Mouse (Mus musculus) erythroid progenitor cell, adult 5-6 weeks (primary cell): ENCODE data around the gene AF366264. TPM values are rescaled to one million over a fixed set of nuclear protein-coding genes. Genes with fewer than 3 reads are reported as not detected.
"Not testable (repeated sequence)": the region's sequence is repeated elsewhere in the genome, so short reads cannot be mapped to it uniquely, and the experiment has no call there.

Source experiments
- ATAC-seq: replicated peaks from 2 replicates; pipeline ENCODE4 v1.8.0; 2016; ENCODE audit warnings: moderate number of reproducible peaks, mild to moderate bottlenecking, moderate TSS enrichment, inconsistent platforms; ENCODE audit not compliant: poor library complexity, low FRiP score, severe bottlenecking
- total RNA-seq, 2 experiments: library from RNA; stranded (forward) in 1 of 2; stranded (reverse) in 1 of 2; fragments of 150-400 nt in 1 of 2; fragments of 186-747, 209-891 nt in 1 of 2; gene quantifications; 2 replicates each; pipeline versions ENCODE4 v1.2.3 to v1.2.4; 2015 to 2017; ENCODE audit warnings: low replicate concordance in 2 of 2

The AF366264 gene
- total RNA-seq (2015; ENCODE audit: low replicate concordance) (not detected in 2 replicates), total RNA-seq (2017; ENCODE audit: low replicate concordance) (not detected in 2 replicates)

DNA sequence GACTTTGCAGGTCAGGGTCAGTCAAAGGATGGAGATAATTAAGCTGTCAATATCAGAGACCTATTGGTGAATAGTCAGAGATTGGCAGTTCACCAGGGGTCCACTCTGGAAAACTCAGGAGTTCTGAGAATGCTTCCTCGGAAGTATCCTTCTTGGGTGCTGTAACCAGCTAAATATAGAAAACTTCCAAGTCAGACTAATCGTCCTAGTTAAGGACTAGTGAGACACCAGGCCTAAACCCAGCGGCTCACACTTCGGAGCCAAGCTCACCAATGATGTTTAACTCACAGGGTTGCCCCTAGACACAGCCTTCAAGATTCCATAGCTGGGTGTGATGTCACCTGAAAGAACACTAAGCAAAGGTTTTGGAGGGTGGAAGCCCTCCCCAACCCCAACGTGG lies at the start of gene AF366264:
AF366264 (minus strand) TSS at position 101 of the 400 bp plus-strand sequence.
- ATAC-seq, result not testable (repeated sequence)

DNA sequence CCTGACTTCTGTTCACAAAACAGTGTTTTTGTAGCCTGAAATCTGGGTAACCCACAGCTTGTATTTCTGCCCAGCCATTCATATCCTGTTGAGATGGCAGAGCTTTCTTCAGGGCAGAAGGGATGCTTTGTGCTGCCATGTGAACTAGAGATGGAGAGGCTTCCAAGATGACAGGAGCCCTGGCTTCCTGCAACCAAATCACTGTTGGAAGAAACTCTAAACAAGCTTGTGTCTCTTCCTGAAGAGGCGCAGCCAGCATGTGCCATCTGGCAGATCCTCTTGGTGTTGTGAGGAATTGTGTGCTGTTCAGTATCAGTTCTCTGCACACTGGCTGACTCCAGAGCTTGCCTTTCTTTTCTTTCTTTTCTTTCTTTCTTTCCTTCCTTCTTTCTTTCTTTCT lies 5.1 kb upstream of the AF366264 start:
- not testable (repeated sequence) for ATAC-seq

DNA sequence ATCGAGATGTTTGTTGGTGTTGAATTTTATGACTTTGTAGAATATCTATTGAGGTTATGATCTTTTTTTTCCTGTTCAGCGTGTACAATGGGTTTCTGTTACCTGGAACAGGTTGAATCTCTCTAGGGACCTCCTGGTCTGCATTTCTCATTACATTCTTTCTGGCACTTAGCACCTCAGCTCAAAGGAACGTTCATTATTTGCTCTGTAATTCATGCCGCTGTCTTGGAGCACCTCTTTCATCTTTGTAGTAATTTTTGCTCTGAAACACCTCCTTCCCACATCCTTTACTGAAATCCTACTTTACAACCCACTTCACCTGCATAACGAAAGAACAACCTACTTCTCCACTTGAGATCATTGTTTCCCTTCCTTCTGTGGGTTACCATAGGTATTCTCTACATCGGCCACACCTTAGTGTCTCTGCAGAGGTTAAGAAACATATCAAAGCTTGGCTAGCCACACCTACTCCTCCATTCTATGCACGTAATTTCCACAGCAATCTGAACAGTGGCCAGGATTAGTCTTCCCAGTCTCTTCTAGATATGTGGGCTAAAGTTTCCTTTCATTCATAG lies 9.5 kb downstream of the AF366264 start:
- no peak for ATAC-seq

DNA sequence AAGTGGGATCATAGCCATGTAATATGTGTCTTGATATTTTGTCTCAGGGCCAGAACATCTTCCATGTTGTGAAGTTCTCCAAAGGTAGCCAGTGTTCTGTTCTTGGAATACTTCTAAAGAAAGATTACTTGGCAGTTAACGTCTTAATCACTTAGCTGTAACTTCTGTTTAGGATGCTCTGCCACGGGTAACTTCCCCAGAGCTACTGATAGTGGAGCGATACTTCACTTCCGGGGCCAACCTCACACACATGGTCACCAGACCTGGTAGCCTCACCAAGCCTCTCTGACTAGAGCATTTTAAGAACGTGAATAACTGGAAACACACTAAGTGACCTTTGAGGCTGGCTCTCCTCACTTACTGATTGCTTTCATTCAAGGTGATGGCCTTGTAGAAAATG lies 38.6 kb downstream of the AF366264 start:
- no peak for ATAC-seq

DNA sequence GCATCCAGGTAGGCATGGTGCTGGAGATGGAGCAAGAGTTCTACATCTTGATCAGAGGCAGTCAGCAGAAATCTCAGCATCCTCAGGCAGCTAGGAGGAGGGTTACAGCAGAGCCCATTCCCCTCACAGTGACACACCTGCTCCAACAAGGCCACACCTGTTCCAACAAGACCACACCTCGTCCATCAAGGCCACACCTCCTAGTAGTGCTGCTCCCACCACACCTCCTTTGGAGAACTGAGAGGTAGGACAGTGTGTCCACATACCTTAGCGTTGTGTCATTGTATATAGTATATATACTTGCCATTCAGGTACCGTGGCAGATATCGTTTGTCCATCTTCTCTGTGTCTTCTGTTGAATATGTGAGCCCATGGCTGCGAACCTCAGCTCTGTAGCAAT lies 40.5 kb downstream of the AF366264 start:
- ATAC-seq, result no peak

DNA sequence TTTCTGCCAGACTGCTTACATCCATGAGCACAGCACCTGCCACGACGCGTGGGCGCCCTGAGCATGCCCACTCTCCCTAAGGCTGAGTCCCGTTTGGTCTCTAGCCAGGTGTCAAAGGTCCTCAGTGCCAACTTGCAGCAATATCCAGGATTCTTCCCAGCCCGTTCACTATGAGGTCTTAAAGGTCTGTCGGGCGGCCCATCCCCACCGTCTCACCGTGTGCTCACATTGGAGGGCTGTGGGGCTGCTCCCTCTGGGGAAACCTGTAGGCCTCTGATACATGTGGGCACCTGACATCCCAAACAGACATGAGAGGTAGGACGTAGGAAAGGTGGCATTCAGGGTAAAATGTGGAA lies 44.5 kb downstream of the AF366264 start:
- ATAC-seq, result no peak

DNA sequence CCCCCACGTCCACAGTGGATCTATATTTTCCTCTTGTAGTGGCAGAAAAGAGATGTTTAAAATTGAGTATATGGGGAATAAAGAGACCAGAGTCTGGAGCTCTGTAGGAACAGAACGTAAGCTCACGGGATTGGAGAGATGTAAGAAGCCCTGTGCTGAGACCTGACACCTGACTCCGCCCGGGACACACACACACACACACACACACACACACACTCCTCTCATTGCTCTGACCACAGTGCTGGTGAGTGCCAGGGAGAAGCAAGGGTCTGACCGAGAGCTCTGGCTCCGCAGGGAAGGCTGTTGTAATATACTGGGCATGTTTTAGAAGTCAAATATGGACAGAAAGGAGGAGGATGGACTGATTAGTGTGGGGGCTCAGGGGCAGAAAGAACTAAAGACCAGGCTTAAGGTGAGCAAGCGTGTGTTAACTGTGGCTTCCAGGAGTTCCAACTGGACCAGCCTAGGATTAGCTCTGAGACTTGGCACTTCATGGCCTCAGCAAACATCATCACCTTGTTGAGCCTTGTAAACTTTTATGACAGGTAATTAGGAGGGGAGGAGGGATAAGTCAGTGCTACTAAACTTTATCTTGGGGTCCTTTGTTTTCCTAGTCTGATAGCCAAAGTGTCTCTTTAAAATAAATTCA lies 45.0 kb downstream of the AF366264 start:
- ATAC-seq, result no peak

DNA sequence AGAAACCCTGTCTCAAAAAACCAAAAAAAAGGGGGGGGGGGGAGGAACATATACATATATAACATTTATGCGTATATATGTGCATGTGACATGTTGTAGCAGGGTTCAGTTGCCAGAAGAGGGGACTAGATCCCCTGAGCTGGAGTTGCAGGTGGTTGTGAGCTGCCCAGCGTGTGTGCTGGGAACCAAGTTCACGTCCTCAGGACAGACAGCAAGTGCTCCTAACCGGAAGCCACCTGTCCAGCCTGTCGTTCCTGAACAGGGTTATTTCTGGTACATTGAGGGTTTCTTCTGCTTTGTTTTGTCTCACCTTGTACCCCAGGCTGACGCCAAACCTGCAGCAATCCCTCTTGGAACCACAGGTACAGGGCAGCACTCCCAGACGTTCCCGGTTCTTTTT lies 48.6 kb downstream of the AF366264 start:
- no peak for ATAC-seq

DNA sequence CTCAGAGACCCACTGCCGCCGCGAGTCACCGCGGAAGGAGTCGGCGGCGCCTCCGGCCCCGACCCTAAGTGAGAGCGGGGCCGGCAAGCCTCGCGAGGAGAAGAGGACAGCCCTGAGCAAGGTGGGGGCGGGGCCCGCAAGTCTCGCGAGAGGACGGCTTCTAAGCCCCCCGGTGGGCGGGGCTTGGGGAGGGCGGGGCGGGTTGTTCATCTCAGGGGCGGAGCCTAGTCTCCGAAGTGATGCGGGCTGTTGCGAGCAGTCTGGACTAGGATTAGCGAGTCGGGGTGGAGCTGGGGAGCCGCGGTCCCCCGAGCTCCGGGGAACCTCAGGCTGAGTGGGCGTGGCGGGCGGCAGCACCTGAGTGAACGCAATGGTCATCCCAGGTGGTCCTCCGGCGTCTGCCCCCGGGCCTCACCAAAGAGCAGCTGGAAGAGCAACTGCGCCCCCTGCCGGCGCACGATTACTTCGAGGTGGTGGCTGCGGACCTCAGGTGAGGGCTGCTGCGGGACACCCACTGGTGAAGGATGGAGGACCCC lies 52.4 kb downstream of the AF366264 start:
- peak; percentile 83 for ATAC-seq

DNA sequence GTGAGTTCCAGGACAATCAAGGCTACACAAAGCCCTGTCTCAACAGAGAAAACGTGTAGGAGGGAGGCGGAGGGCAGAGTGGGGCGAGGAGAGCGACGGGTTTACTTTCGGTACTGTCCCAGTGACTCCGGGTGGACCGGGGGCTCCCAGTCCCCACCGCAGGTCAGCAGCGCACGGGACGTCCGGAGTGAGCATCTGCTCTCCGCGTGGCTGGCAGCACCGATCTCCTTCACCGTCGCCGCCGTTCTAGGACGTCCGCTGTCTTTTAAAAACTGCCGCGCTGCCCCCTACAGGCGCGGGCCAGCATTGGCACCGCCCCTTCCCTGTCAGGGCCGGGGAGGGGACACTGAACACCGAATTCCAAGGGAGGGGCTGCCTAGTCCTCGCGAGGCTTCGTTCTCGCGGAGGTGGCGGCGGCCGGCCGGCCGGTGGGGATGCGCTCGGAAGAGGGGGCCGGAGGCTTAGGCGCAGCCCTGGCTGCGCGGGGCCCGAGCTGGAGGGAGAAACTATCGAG lies 52.9 kb downstream of the AF366264 start, which contains the start of gene Upf3a:
Upf3a (plus strand) TSS at position 366 of the 514 bp plus-strand sequence.
- ATAC-seq, result peak; percentile 91

Other genes with a start within 250 kb of the AF366264 start
- 6.5 and 9.6 TPM in 2 replicates for gene Rasa3, start 160.8 kb downstream of the AF366264 start, total RNA-seq (2015; ENCODE audit: low replicate concordance)
- 12.2 and 13.4 TPM in 2 replicates for gene Rasa3, start 160.8 kb downstream of the AF366264 start, total RNA-seq (2017; ENCODE audit: low replicate concordance)
- not detected in 2 replicates for gene Cfap97d2, start 132.5 kb downstream of the AF366264 start, total RNA-seq (2015; ENCODE audit: low replicate concordance)
- not detected in 2 replicates for gene Cfap97d2, start 132.5 kb downstream of the AF366264 start, total RNA-seq (2017; ENCODE audit: low replicate concordance)
- gene Cdc16, start 80.7 kb downstream of the AF366264 start, total RNA-seq (2015; ENCODE audit: low replicate concordance), result 28.9 and 55.5 TPM in 2 replicates
- 30.5 and 33.7 TPM in 2 replicates for gene Cdc16, start 80.7 kb downstream of the AF366264 start, total RNA-seq (2017; ENCODE audit: low replicate concordance)
- 11.2 and 17.2 TPM in 2 replicates for gene Upf3a, start 52.8 kb downstream of the AF366264 start, total RNA-seq (2015; ENCODE audit: low replicate concordance)
- 10.8 and 18.6 TPM in 2 replicates for gene Upf3a, start 52.8 kb downstream of the AF366264 start, total RNA-seq (2017; ENCODE audit: low replicate concordance)
- gene Champ1, start 31.3 kb upstream of the AF366264 start, total RNA-seq (2015; ENCODE audit: low replicate concordance), result 5.0 and 5.4 TPM in 2 replicates
- 0.98 and 4.4 TPM in 2 replicates for gene Champ1, start 31.3 kb upstream of the AF366264 start, total RNA-seq (2017; ENCODE audit: low replicate concordance)
- gene Coprs, start 51.9 kb upstream of the AF366264 start, total RNA-seq (2015; ENCODE audit: low replicate concordance), result 4.7 TPM in 1 of 2 replicates, not detected in the other
- 1.8 TPM in 1 of 2 replicates, not detected in the other for gene Coprs, start 51.9 kb upstream of the AF366264 start, total RNA-seq (2017; ENCODE audit: low replicate concordance)